Mouse (Mus musculus) forebrain, postnatal 0 days (tissue): ENCODE results near the gene Tex29. TPM values are rescaled to one million over a fixed set of nuclear protein-coding genes. Genes with fewer than 3 reads are reported as not detected.
A peak's percentile ranks its signal among the peaks of the same experiment; 100 is the strongest.

ENCODE experiments used
- ATAC-seq: fragments of 200-750 bp; cut with Nextera tagmentation; 2 replicates; pipeline ENCODE4 v1.8.0; 2017; ENCODE audit warnings: mild to moderate bottlenecking, moderate library complexity
- DNase-seq: peaks from one replicate; pipeline ENCODE4 v3.0.0-alpha.2; 2015
- H3K27ac ChIP-seq: fragments of 300-500 bp; sonication (generic); 2 replicates; pipeline ENCODE4 v1.5.1; 2014; ENCODE audit warnings: low read depth, mild to moderate bottlenecking, antibody characterized with exemption, low read length, moderate library complexity, mixed read lengths
- H3K27me3 ChIP-seq: fragments of 300-500 bp; sonication (generic); 2 replicates; pipeline ENCODE4 v1.6.1; 2014; ENCODE audit warnings: mild to moderate bottlenecking, low read length, mixed read lengths; ENCODE audit not compliant: insufficient read depth
- H3K36me3 ChIP-seq: fragments of 300-500 bp; sonication (generic); 2 replicates; pipeline ENCODE4 v1.6.1; 2014; ENCODE audit warnings: mild to moderate bottlenecking, moderate library complexity; ENCODE audit not compliant: insufficient read depth
- H3K4me1 ChIP-seq: fragments of 300-500 bp; sonication (generic); 2 replicates; pipeline ENCODE4 v1.6.1; 2014; ENCODE audit warnings: antibody characterized with exemption; ENCODE audit not compliant: insufficient read depth
- H3K4me2 ChIP-seq: fragments of 300-500 bp; sonication (generic); 2 replicates; pipeline ENCODE4 v1.6.1; 2014; ENCODE audit warnings: low read depth, mild to moderate bottlenecking, moderate library complexity
- H3K4me3 ChIP-seq: fragments of 300-500 bp; sonication (generic); 2 replicates; pipeline ENCODE4 v1.5.1; 2014; ENCODE audit warnings: low read depth, low read length, mixed read lengths
- H3K9ac ChIP-seq: fragments of 300-500 bp; sonication (generic); 2 replicates; pipeline ENCODE4 v1.6.1; 2014; ENCODE audit warnings: mild to moderate bottlenecking
- H3K9me3 ChIP-seq: fragments of 300-500 bp; sonication (generic); 2 replicates; pipeline ENCODE4 v1.6.1; 2016; ENCODE audit warnings: low read length
- CTCF ChIP-seq: sonication (generic); IDR thresholded peaks from 2 replicates; pipeline ENCODE4 v1.5.1; 2016; ENCODE audit warnings: antibody characterized with exemption, control low read depth, low read depth
- WGBS: fragments of 180-500 bp; shearing (Covaris S2); extraction: QIAGEN DNeasy Blood & Tissue Kit; methylation state at CpG from one replicate; pipeline ENCODE4 v1.1.7; 2014; 5-methylcytosine and 5-hydroxymethylcytosine counted together
- polyA plus RNA-seq: library from polyadenylated mRNA; unstranded; fragments of >200 nt; fragmentation: Nextera tagmentation; extraction: Ambion mirVana; gene quantifications from 2 replicates; pipeline ENCODE4 v1.2.1, GENCODE M21; 2015
- total RNA-seq: library from RNA; depleted of rRNA; stranded (reverse); fragments of >200 nt; gene quantifications from 2 replicates; pipeline ENCODE4 v1.2.3, GENCODE M21; 2014

Tex29 gene
- total and polyA plus RNA-seq, 2 experiments from 2014 or later = 1.4 TPM; not detected in 1

DNA sequence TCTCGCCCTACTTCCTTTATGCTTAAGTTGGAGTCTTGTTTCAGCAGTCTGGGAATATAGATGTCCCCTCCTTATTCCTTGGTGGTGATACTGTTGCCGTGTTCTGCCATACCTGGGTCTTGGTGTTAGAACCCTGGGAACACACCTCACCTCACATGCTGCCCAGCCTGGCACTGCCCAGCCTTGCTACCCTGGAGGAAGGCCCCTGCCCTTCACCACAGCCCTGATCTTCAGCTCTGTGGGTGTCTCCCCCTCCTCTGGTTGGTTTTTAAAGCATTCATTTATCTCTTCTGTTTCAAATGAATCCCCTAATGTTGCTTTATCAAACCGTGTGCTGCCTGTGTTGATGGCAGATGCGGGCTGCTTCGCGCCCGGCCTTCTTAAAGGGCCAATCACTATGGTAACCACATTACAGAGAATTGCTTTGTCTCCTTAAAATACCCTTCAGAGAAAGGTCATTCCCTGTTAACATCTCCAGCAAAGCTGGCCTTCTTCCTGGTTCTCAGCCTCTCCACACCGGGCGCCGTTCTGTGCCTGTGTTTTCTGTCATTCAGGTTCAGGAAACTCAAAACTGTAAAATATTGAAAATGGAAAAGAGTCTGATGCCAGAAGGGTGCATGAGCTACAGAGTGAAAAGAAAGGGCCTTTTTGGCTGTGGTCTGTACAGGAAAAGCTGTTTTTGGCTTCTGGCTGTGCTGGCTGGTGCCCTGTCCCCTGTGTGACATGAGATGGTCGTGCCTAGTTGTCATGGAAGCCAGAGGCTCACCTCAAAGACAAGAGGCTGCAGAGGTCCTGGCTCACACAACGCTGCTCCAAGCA, 45.8 kb downstream of the Tex29 start:
- no peak for TF ChIP-seq CTCF
- Histone ChIP-seq H3K27me3 (no peaks in the 10 kb centered on the region), H3K36me3 (no peaks in the 10 kb centered on the region), H3K27ac (peak overlapping the region; percentile 85), H3K9ac (peak overlapping the region; percentile 31), H3K4me3 (no peak overlapping the region), H3K9me3 (no peaks in the 10 kb centered on the region), H3K4me2 (no peak overlapping the region), H3K4me1 (peaks cover 10% of the 10 kb centered on the region)
- DNase-seq (peak; percentile 69), ATAC-seq (peak; percentile 92)
- 22% methylated on average over 12 of the region's 12 CpGs for WGBS

DNA sequence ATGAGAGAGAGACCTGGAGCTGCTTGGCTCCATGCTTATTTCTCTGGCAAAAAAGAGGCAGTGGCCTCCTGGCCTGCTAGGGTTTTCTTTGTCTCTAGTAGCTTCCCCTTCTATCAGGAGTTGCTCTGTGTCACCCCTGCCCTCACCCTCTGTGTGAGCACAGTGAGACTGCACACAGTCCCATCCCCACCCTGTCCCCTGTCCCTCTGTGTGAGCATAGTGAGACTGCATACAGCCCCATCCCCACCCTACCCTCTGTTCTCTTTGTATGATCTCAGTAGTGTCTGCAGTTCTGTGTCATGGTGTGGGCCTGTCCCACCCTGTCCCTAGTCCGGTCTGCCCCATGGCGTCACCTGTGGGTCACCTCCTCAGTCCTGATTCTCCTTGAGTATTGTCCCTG, 46.5 kb downstream of the Tex29 start:
- DNase-seq = no peak
- Histone ChIP-seq H3K27ac (peak overlapping the region; percentile 85), H3K4me3 (no peak overlapping the region), H3K4me1 (peaks cover 10% of the 10 kb centered on the region), H3K9me3 (no peaks in the 10 kb centered on the region), H3K9ac (no peak overlapping the region), H3K27me3 (no peaks in the 10 kb centered on the region), H3K4me2 (no peak overlapping the region), H3K36me3 (no peaks in the 10 kb centered on the region)
- TF ChIP-seq CTCF = no peak
- ATAC-seq = peak; percentile 32
- 95% methylated on average over 2 of the region's 2 CpGs for WGBS

DNA sequence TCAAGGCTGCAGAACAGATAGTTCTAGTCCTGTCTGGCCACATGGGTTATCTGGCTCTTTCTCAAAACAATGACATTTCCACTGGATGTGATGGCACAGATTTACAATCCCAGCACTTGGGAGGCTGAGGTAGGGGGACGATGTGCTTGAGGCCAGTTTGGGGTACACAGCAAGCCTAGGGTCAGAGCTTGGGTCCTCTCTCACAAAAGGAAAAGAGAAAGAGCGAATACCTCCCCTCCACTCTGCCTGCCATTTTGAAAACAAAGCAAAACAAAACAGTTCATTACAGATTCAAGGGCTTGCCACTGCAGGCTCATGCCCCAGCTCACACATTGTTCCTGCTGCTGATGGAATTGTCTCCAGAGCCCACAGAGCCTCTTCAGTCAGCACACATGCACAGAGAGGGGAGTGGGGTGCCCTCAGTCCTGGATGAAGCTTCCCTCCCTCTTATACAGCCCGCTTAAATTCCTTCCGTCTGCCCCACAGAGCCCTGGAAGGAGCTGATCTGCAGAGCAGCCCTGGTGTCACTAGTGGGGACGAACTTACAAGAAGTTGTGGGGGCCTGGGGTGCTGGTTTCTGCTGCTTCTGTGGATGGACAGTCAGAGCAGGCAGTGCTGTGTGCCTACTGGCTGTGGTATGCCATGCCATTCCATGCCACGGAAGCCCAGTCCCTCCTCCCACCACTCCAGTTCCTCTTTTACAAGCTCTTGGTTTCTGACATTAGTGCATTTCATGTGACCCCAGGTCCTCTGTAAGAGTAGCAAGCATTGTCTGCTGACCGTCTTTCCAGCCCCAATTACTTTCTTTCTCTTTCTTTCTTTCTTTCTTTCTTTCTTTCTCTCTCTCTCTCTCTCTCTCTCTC, 49.1 kb downstream of the Tex29 start:
- no peak for DNase-seq
- no peaks in the 10 kb centered on the region for H3K27me3 ChIP-seq
- no peaks in the 10 kb centered on the region for H3K36me3 ChIP-seq
- no peak for TF ChIP-seq CTCF
- H3K27ac ChIP-seq = no peak overlapping the region
- ATAC-seq = 0 out of 2 replicates have a peak, but pooled peaks have one; percentile 16
- H3K9ac ChIP-seq = no peak overlapping the region
- 25% methylated on average over 7 of the region's 7 CpGs for WGBS
- no peaks in the 10 kb centered on the region for H3K9me3 ChIP-seq
- peaks cover 10% of the 10 kb centered on the region for H3K4me1 ChIP-seq
- H3K4me2 ChIP-seq = no peak overlapping the region
- no peak overlapping the region for H3K4me3 ChIP-seq

DNA sequence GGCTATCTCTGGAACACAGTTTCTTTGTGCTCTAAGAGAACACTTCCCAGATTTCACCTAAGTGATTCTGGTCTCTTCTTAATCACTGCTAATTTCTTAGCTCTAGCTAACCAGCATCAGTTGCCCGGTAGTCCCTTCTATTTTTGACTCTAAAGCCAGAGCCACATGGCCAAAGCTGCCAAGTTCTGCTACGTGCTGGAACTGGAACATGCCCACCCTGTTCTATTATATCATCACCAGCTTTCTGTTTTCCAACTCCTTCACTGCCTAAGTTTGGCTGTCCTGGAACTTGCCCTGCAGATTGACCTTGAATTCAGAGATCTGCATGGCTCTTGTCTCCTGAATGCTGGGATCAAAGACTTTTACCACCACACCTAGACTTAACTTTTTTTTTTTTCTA, 52.5 kb downstream of the Tex29 start:
- no peak for TF ChIP-seq CTCF
- H3K36me3 ChIP-seq = no peaks in the 10 kb centered on the region
- no peaks in the 10 kb centered on the region for H3K9me3 ChIP-seq
- no peak overlapping the region for H3K27ac ChIP-seq
- DNase-seq (no peak), ATAC-seq (no peak)
- H3K4me1 ChIP-seq = 0 out of 2 replicates have a peak, but pooled peaks cover 12% of the 10 kb centered on the region
- no peak overlapping the region for H3K4me2 ChIP-seq
- no peak overlapping the region for H3K4me3 ChIP-seq
- no peak overlapping the region for H3K9ac ChIP-seq
- H3K27me3 ChIP-seq = no peaks in the 10 kb centered on the region
- 78% methylated on average over 2 of the region's 2 CpGs for WGBS

DNA sequence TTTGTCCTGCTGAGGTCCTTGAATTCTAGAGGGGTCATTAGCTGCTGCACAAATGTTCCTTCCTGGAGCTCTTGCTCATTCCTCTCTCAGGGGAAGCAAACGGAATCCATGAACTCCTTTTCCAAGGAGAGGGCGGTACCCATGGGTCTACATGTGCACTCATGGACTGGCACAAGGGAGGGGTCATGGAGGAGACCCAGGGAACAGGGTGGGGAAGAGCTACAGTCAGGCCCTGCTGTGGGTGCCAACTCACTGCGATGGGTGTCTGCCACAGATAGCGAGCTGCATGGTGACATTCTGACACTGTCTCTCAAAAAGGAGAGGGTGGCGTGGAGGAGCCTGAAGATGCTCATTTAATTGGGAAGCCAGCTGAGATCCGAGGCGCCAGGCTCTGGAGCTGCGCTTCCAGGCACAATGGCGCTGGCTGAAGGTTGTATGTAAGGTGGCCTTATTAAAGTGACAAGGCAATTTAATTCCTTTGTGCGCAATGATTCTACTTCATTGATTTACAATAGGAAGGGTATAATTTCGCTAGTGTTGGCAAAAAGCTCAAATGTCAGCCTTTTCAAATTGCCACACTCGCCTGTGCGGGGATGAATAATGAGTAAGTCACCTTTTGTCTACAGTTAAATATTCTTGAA, 55.9 kb downstream of the Tex29 start:
- H3K4me3 ChIP-seq = no peak overlapping the region
- no peaks in the 10 kb centered on the region for H3K9me3 ChIP-seq
- H3K4me2 ChIP-seq = no peak overlapping the region
- H3K27me3 ChIP-seq = no peaks in the 10 kb centered on the region
- no peak for TF ChIP-seq CTCF
- peak; percentile 87 for ATAC-seq
- H3K27ac ChIP-seq = peak overlapping the region; percentile 59
- no peak overlapping the region for H3K9ac ChIP-seq
- no peaks in the 10 kb centered on the region for H3K36me3 ChIP-seq
- H3K4me1 ChIP-seq = 0 out of 2 replicates have a peak, but pooled peaks cover 12% of the 10 kb centered on the region
- 25% methylated on average over 13 of the region's 13 CpGs for WGBS
- DNase-seq = peak; percentile 50

DNA sequence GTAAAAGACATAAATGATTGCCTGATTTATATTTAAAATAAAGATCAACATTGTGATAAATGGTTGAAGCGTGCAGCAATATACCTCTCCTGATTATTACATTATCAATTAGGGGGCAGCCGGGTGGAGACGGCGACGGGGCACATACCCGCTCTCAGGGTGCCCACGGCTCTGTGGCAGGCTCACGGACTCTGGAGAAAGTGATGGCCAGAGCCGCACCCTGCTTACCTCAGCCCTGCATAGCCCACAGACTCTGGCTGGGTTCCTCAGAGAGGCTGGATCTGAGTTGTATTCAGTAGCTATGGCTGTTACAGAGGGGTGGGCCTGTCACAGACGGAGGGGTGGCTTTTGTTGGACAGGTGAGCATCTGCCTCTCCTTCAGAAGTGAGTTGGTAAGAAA, 56.4 kb downstream of the Tex29 start:
- Histone ChIP-seq H3K4me1 (0 out of 2 replicates have a peak, but pooled peaks cover 12% of the 10 kb centered on the region), H3K9ac (no peak overlapping the region), H3K27me3 (no peaks in the 10 kb centered on the region), H3K4me2 (no peak overlapping the region), H3K27ac (peak overlapping the region; percentile 54; the same call in 1 of the 2 replicates), H3K36me3 (no peaks in the 10 kb centered on the region), H3K9me3 (no peaks in the 10 kb centered on the region), H3K4me3 (no peak overlapping the region)
- WGBS = 17% methylated on average over 10 of the region's 10 CpGs
- no peak for TF ChIP-seq CTCF
- DNase-seq = no peak
- ATAC-seq = peak; percentile 57; the same call in 1 of the 2 replicates
